Mouse (Mus musculus) liver, embryonic 14.5 days (tissue): Measurements from ENCODE around the gene Fam243. TPM values are rescaled to one million over a fixed set of nuclear protein-coding genes. Genes with fewer than 3 reads are reported as not detected.

ENCODE experiments used
- ATAC-seq: fragments of 200-750 bp; cut with Nextera tagmentation; 2 replicates; pipeline ENCODE4 v1.8.0; 2017; ENCODE audit warnings: moderate number of reproducible peaks, mild to moderate bottlenecking, moderate library complexity; ENCODE audit not compliant: insufficient read depth
- DNase-seq, 3 experiments: peaks; one replicate each; pipeline ENCODE4 v3.0.0-alpha.2; 2012 to 2013; ENCODE audit warnings: low read depth in 3 of 3, low spot score in 3 of 3
- H3K27ac ChIP-seq: fragments of 300-500 bp; sonication (generic); 2 replicates; pipeline ENCODE4 v1.5.1; 2014; ENCODE audit warnings: moderate library complexity, mild to moderate bottlenecking, control low read depth, inconsistent platforms
- H3K27me3 ChIP-seq: fragments of 300-500 bp; sonication (generic); 2 replicates; pipeline ENCODE4 v1.6.1; 2014; ENCODE audit warnings: mild to moderate bottlenecking, low read length, moderate library complexity; ENCODE audit not compliant: control insufficient read depth, insufficient read depth
- H3K36me3 ChIP-seq: fragments of 300-500 bp; sonication (generic); replicated peaks from 2 replicates; pipeline ENCODE4 v1.6.1; 2014; ENCODE audit warnings: low read depth; ENCODE audit not compliant: control insufficient read depth, insufficient read depth
- H3K4me1 ChIP-seq, 2 experiments: fragments of 200-500 bp in 1 of 2; fragments of 300-500 bp in 1 of 2; sonication (generic) in 1 of 2; replicated peaks; 2 replicates each; pipeline ENCODE4 v1.6.1; 2012 to 2014; ENCODE audit warnings: antibody characterized with exemption in 1 of 2, inconsistent platforms in 1 of 2, low read length in 1 of 2; ENCODE audit not compliant: control insufficient read depth in 2 of 2, insufficient read depth in 2 of 2
- H3K4me2 ChIP-seq: fragments of 300-500 bp; sonication (generic); 2 replicates; pipeline ENCODE4 v1.6.1; 2014; ENCODE audit warnings: low read depth, mild to moderate bottlenecking, control low read depth, moderate library complexity
- H3K4me3 ChIP-seq, 2 experiments: fragments of 200-500 bp in 1 of 2; fragments of 300-500 bp in 1 of 2; sonication (generic) in 1 of 2; 2 replicates each; pipeline ENCODE4 v1.5.1; 2012 to 2014; ENCODE audit warnings: low read depth in 2 of 2, low read length in 2 of 2, mild to moderate bottlenecking in 2 of 2, control low read depth in 1 of 2, inconsistent platforms in 1 of 2, moderate library complexity in 1 of 2; ENCODE audit not compliant: insufficient read depth in 1 of 2
- H3K9ac ChIP-seq: fragments of 300-500 bp; sonication (generic); replicated peaks from 2 replicates; pipeline ENCODE4 v1.6.1; 2014; ENCODE audit warnings: mild to moderate bottlenecking, control low read depth, moderate library complexity
- H3K9me3 ChIP-seq: fragments of 300-500 bp; sonication (generic); 2 replicates; pipeline ENCODE4 v1.6.1; 2016; ENCODE audit warnings: low read length, mixed read lengths; ENCODE audit not compliant: control insufficient read depth
- CTCF ChIP-seq: IDR thresholded peaks from 2 replicates; pipeline ENCODE4 v1.5.1; 2016; ENCODE audit warnings: antibody characterized with exemption, low read depth, control low read depth
- EP300 ChIP-seq: IDR thresholded peaks from 2 replicates; pipeline ENCODE4 v1.6.1; 2016; ENCODE audit warnings: antibody characterized with exemption, low read depth
- WGBS: fragments of 180-500 bp; shearing (Covaris S2); extraction: QIAGEN DNeasy Blood & Tissue Kit; methylation state at CpG from one replicate; pipeline ENCODE4 v1.1.7; 2014; ENCODE audit not compliant: insufficient replicate concordance; 5-methylcytosine and 5-hydroxymethylcytosine counted together
- polyA plus RNA-seq, 2 experiments: library from polyadenylated mRNA; depleted of rRNA in 1 of 2; stranded (reverse) in 1 of 2; unstranded in 1 of 2; fragments of >200 nt; fragmentation: Nextera tagmentation in 1 of 2; extraction: Ambion mirVana in 1 of 2; gene quantifications; 2 replicates each; pipeline versions ENCODE4 v1.2.1 to v1.2.3; 2012 to 2014

Gene Fam243
- polyA plus RNA-seq, 2 experiments = 0.01 TPM; not detected in 1

- Histone ChIP-seq H3K27me3 (no peaks in the 10 kb centered on the region), H3K9me3 (no peaks in the 10 kb centered on the region), H3K4me2 (no peak overlapping the region), H3K27ac (no peak overlapping the region), H3K4me1 (no peaks in the 10 kb centered on the region; a peak in 1 of 4 replicates), H3K36me3 (no peaks in the 10 kb centered on the region), H3K9ac (no peak overlapping the region), H3K4me3 (no peak overlapping the region)
- TF ChIP-seq EP300 (no peak), CTCF (peak; percentile 91)
- WGBS = 45% methylated on average over 13 of the region's 13 CpGs
- DNase-seq = peak in 1 of 3 experiments; percentile 27
- ATAC-seq = 0 out of 2 replicates have a peak, but pooled peaks have one; percentile 23
Observed at GRCm38 (mm10) chr16:92313953-92314741, 7.1 kb downstream of the Fam243 start.

DNA sequence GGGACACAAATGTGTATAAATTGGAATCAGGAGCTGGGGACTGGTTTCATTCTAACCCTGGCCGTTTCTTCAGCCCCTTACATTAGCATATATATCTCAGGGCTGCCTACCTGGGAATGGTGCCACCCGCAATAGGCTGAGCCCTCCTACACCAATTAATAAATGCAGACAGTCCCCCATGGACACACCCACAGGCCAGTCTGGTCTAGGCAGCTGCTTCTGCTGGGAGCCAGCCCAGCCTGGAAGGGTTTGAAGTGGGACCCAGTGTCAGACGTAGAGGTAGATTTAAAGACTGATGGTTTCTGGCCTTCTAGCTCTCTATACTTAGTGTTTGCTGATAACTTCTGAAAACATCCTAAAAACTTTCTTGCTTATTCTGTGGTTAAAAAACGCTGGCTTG is 12.1 kb downstream of the Fam243 start:
- no peak for ATAC-seq
- 69% methylated on average over 4 of the region's 4 CpGs for WGBS
- Histone ChIP-seq H3K27me3 (no peaks in the 10 kb centered on the region), H3K4me2 (no peak overlapping the region), H3K9me3 (no peaks in the 10 kb centered on the region), H3K9ac (no peak overlapping the region), H3K36me3 (no peaks in the 10 kb centered on the region), H3K27ac (no peak overlapping the region), H3K4me3 (no peak overlapping the region), H3K4me1 (no peaks in the 10 kb centered on the region)
- DNase-seq = no peak
- TF ChIP-seq CTCF (no peak), EP300 (no peak)

DNA sequence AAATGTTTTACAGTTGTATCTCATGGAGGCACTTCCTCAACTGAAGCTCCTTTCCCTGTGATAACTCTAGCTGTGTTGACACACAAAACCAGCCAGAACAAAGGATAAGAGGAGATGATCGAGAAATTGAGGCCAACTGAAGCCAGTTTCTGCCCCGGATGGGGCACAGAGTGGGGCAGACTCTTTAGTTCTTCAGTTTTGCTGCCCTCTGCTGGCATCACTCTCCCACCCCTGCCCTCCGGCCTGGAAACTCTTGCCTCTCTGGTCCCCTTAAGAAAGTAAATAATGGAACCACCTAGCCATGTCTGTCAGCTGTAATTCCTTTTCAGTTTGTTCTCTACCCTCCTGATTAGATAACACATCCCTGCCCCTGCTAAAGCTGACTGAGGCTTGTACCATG is 13.3 kb downstream of the Fam243 start:
- Histone ChIP-seq H3K27ac (no peak overlapping the region), H3K4me3 (no peak overlapping the region), H3K27me3 (no peaks in the 10 kb centered on the region), H3K9ac (no peak overlapping the region), H3K4me1 (peaks cover 1 to 3% of the 10 kb centered on the region in 2 experiments; a peak in 3 of 4 replicates), H3K9me3 (no peaks in the 10 kb centered on the region), H3K4me2 (no peak overlapping the region), H3K36me3 (no peaks in the 10 kb centered on the region)
- TF ChIP-seq EP300 (no peak), CTCF (no peak; the same call in 1 of the 2 replicates)
- DNase-seq = no peak
- WGBS = 66% methylated on average over 3 of the region's 3 CpGs
- no peak for ATAC-seq

DNA sequence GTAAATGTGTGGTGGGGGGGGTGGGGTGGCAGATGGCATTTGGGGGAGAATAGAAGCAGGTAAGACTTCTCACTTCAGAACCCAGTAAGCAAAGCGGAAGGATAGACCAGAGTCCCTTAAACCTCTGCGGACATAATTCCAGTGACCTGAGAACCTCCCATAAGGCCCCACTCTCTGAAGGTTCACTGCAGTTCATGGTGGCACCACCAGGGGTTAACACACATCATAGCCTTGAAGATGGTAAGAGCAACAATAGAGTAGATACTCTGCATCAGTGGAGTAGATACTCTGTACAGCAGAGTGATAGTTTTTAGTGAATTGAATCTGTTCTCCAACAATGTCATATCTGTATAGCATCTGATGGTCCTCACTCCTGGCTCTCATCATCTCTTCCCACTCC is 15.7 kb downstream of the Fam243 start:
- Histone ChIP-seq H3K4me2 (no peak overlapping the region), H3K4me3 (no peak overlapping the region), H3K9ac (no peak overlapping the region), H3K36me3 (no peaks in the 10 kb centered on the region), H3K4me1 (peaks cover 11 to 18% of the 10 kb centered on the region in 2 experiments), H3K9me3 (no peaks in the 10 kb centered on the region), H3K27ac (no peak overlapping the region), H3K27me3 (no peaks in the 10 kb centered on the region)
- DNase-seq (no peak), ATAC-seq (no peak)
- 83% methylated on average over 2 of the region's 2 CpGs for WGBS
- TF ChIP-seq CTCF = peak; percentile 35
- TF ChIP-seq EP300 = no peak

DNA sequence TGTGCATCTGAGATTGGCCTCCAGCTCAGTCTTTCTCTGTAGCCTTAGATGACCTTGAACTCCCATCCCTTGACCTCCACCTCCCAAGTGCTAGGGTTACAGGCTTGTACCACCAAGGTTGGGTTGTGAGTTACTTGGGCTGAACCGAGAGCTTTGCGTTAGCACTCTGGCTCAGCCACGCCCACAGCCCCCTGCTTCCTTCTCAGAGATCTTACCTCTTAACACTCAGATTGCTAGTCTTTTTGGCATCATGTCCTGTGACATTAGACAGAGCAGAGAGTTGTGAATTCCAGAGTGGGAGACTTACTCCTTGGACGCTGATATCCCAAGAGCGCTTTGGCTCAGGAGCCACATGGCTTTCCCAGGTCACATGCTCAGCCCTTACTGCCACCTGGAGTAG is 18.7 kb downstream of the Fam243 start:
- ATAC-seq = no peak
- H3K27me3 ChIP-seq = no peaks in the 10 kb centered on the region
- no peak for DNase-seq
- no peaks in the 10 kb centered on the region for H3K36me3 ChIP-seq
- H3K9me3 ChIP-seq = no peaks in the 10 kb centered on the region
- H3K4me2 ChIP-seq = peak overlapping the region; percentile 82
- TF ChIP-seq CTCF (no peak), EP300 (no peak)
- no peak overlapping the region for H3K9ac ChIP-seq
- no peak overlapping the region for H3K4me3 ChIP-seq
- H3K27ac ChIP-seq = no peak overlapping the region
- 52% methylated on average over 5 of the region's 5 CpGs for WGBS
- peaks cover 11 to 19% of the 10 kb centered on the region in 2 experiments for H3K4me1 ChIP-seq
